Mouse (Mus musculus) megakaryocyte-erythroid progenitor cell, adult 5-6 weeks (primary cell): ENCODE results near the gene Pla2g2f. TPM values are rescaled to one million over a fixed set of nuclear protein-coding genes. Genes with fewer than 3 reads are reported as not detected.

Experiments
- ATAC-seq: replicated peaks from 2 replicates; pipeline ENCODE4 v1.8.0; 2016; ENCODE audit warnings: mild to moderate bottlenecking, inconsistent platforms; ENCODE audit not compliant: severe bottlenecking, poor library complexity, low FRiP score, low TSS enrichment
- total RNA-seq, 2 experiments: library from RNA; stranded (forward) in 1 of 2; stranded (reverse) in 1 of 2; fragments of 200-1000, 215-1000 nt in 1 of 2; fragments of >200 nt in 1 of 2; fragmentation: Nextera tagmentation in 1 of 2; gene quantifications; 2 replicates each; pipeline ENCODE4 v1.2.3; 2014 to 2017

The Pla2g2f gene
- total RNA-seq, 2 experiments from 2014 or later, result not detected

DNA sequence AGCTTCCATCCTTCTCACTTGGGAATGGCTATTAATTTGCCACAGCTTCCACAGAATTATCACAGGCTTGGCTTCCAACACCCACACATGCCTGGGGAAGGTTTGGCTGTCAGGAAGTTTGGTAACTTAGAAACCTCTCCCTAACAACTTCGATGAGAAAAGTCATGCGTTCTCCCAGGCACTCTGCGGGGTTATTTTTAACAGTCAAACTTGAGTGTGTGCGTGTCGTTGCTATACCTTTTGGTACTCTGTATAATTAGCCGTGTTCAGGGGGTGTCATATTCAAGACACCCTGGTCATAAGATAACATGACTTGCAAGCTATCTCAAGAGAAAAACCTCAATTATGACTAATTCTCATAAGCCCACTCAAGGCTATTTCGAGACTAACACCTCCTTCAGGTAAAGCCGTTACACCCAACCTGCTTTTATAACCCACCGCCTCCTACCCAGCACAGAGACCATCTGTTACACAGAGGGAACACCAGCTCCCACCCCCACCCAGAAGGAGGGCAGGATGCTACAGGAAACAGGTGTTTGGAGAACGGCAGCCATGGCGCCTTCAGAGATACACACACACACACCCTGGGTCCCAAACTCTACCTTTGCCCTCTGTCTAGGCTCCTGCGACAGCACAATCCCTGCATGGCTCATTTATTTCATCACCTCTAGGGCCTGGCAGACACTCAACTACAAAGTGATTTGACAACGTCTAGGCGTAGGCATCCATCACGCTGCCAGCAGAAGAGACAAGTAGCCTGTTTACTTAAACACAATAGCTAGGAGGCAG lies 33.7 kb downstream of the Pla2g2f start:
- ATAC-seq, result no peak

GRCm38 (mm10) chr4:138719264-138719596 lies 38.2 kb downstream of the Pla2g2f start:
- no peak for ATAC-seq

GRCm38 (mm10) chr4:138718586-138719263 lies 38.7 kb downstream of the Pla2g2f start:
- no peak for ATAC-seq

DNA sequence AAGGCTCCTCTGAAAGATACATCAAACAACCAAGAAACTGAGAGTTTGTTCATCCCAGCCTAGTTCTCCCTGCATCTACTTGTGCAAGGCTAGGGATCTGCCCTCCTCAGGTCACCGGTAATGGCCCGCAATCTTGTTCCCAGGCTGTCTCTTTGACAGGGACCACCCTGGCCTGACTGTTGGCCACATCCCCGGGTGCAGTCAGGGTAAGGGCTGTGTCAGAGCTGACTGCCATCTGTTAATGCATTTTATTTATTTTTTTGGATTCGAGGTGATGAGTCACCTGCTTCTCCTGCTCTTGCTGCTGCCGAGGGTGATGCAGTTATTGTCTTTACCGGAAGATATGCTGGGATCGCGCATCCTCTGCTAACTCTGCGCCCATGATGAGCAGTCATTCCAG lies 40.7 kb downstream of the Pla2g2f start:
- no peak for ATAC-seq

DNA sequence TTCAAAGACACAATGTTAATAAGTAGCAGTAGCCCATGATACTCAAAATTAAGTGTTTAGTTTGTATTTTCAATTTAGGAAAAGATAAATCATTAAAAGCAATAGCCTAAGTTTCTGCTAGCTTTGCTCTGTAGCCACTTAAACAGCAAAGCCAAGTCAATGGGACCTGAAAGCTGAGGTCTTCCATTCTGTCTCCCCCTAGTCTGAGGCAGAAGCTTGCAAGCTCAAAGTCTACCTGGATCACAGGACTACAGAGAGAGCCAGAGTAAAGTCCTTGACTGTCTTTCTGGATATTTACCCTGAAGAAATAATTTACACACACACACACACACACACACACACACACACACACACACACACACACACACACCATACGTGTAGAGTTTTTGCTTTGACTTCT lies 43.2 kb downstream of the Pla2g2f start:
- no peak for ATAC-seq

DNA sequence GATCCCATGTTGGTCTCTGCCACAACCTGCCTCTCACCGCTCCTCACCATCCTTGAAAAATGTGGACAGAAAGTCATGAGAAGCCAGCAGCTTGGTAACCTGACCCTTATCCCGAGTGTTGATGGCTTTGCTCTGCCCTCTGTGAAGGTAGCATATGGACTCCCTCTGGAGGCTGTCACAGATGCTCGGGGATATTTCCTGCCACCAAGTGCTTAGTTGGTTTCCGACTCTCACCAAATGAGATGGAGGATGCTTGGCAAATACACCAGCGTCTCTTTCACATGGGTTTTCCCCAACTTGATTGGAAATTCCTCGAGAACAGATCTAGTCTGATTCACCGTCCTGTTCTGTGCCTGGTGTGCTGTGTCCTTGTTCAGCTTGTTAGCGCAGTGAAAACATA lies 44.8 kb downstream of the Pla2g2f start:
- ATAC-seq, result no peak

DNA sequence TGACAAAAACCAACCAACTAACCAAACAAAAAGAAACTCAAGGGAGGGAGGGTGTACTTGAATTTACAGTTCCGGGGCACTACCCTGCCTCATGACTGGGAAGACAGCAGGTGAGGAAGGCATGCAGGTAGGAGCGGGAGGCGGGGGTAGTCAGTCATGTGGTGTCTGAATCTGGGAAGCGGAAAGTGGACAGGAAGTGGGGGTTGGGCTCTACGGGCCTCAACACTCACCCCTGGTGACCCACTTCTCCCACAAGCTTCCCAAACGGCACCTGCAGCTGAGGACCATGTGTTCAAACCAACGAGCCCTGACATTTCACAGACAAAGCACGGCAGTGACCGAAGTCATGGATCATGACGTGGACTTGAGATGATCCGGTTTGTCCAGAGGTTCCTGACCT lies 45.3 kb downstream of the Pla2g2f start:
- no peak for ATAC-seq

DNA sequence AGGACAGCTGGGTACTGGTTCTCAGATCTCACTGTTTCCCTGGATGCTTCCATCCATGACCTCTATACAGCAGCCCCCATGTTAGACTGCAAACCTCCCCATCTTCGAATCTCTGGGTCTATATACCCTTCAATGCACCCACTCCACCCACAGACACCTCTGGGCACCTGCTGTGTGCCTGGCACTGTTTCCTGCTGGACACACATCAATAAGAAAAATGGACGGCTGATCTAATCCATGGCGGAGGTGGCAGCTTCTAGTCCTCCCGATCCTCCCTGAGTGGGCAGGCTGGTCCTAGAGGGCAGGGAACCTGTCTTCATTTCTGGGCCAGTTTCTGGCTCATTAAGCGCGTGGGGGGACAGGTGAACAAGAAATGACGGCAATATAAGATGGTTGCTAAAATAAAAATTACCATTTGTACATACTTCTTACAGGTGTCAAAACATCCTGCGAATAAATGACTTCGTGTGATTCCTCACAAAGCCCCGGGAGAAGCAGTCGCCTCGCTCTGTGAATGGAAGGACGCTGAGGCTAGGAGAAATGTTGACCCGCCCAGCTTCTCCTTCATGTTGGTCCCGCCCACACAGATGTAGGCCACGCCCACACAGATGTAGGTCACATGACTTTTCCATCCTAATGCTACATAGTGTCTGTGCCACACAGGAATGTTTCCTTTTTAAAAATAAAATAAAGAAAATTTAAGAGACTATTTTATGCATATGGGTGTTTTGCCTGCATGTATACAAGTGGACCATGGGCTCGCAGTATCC lies 46.2 kb downstream of the Pla2g2f start:
- ATAC-seq, result no peak

- no peak for ATAC-seq
Observed at GRCm38 (mm10) chr4:138710633-138711032, 46.8 kb downstream of the Pla2g2f start.

GRCm38 (mm10) chr4:138709944-138710343 lies 47.5 kb downstream of the Pla2g2f start:
- ATAC-seq, result no peak

DNA sequence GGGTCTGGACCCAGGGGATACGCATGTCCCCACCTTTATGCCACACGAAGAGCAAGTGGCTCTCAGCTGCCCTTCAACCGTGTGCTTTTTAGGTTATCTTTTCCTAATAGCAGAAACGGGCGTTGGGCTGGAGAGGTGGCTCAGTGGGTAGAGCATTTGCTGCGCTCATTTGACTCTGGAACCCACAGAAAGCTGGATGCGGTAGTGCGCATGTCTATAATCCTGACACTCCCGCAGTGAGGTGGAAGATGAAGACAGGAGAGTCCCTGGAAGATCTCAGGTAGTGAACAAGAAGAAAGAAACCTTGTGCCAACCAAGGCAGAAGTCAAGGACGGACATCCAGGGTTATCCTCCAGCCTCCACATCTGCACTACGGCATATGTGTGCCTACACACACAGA lies 48.2 kb downstream of the Pla2g2f start:
- ATAC-seq, result no peak

- ATAC-seq, result 0 out of 2 replicates have a peak, but pooled peaks have one; percentile 34
Observed at GRCm38 (mm10) chr4:138708636-138709035, 48.8 kb downstream of the Pla2g2f start.

GRCm38 (mm10) chr4:138706620-138707019 lies 50.8 kb downstream of the Pla2g2f start:
- no peak for ATAC-seq

GRCm38 (mm10) chr4:138704169-138704568 lies 53.3 kb downstream of the Pla2g2f start:
- no peak for ATAC-seq

GRCm38 (mm10) chr4:138703591-138703990 lies 53.8 kb downstream of the Pla2g2f start:
- no peak for ATAC-seq

- no peak for ATAC-seq
Observed at GRCm38 (mm10) chr4:138702528-138702927, 54.9 kb downstream of the Pla2g2f start.

GRCm38 (mm10) chr4:138702031-138702430 lies 55.4 kb downstream of the Pla2g2f start:
- ATAC-seq, result no peak

- ATAC-seq, result no peak
Observed at GRCm38 (mm10) chr4:138701111-138701510, 56.3 kb downstream of the Pla2g2f start.
